Mouse (Mus musculus): ENCODE data around the gene Doc2a. TPM values are rescaled to one million over a fixed set of nuclear protein-coding genes. Genes with fewer than 3 reads are reported as not detected.

Gene Doc2a
- 1.6 and 2.3 TPM in 2 replicates for total RNA-seq (2012; rRNA removed)
- polyA plus RNA-seq (2012; ENCODE audit: insufficient read depth in 1 of 2, insufficient read length in 2 of 2, low read depth in 1 of 2, low replicate concordance in 2 of 2, missing spikeins in 1 of 2), result not detected

DNA sequence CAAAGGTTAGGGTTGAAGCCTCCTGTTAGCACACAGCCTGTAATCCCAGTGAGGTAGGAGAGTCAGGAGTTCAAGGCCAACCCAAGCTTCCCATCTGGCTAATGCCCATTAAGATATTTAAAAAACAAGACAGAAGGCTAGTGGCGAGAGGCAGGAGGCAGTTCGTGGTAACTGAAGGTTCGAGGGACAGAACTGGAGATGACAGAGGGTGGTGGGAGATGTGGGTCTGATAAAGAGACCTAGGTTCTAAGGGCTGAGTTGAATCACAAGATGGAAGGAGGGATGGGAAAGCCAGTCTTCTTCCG lies at the start of gene Doc2a:
Doc2a (plus strand) TSS at position 301 of the 305 bp plus-strand sequence.
- H3K79me2 ChIP-seq (ENCODE audit: control insufficient read depth, insufficient read depth, low read length, poor library complexity), result no peaks in the 10 kb centered on the region
- H3K36me3 ChIP-seq (ENCODE audit: control insufficient read depth in 1 of 2, insufficient read depth in 2 of 2, low read length in 2 of 2), result no peaks in the 10 kb centered on the region
- TF ChIP-seq SIN3A (IDR thresholded peaks at IDR 0.05; ENCODE audit: low read length), result no peak
- TF ChIP-seq MAX (IDR thresholded peaks at IDR 0.05; ENCODE audit: low read length), result no peak
- TF ChIP-seq POLR2AphosphoS5 (IDR thresholded peaks at IDR 0.05; ENCODE audit: borderline replicate concordance, low read depth, low read length), result no peak
- no peak for TF ChIP-seq CHD1 (IDR thresholded peaks at IDR 0.05; ENCODE audit: low read depth, low read length)
- TF ChIP-seq MEF2A (IDR thresholded peaks at IDR 0.05; ENCODE audit: extremely low read depth, insufficient replicate concordance, low read depth, low read length, poor library complexity, severe bottlenecking), result no peak
- no peak for TF ChIP-seq RCOR1 (IDR thresholded peaks at IDR 0.05; ENCODE audit: low read depth, low read length)
- no peak for TF ChIP-seq NELFE (IDR thresholded peaks at IDR 0.05; ENCODE audit: low read depth, low read length)
- no peak for TF ChIP-seq EP300 (IDR thresholded peaks at IDR 0.05; ENCODE audit: low read depth in 1 of 2, low read length in 2 of 2)
- TF ChIP-seq POLR2AphosphoS2 (IDR thresholded peaks at IDR 0.05; ENCODE audit: low read length), result no peak
- no peak for TF ChIP-seq ZNF384 (IDR thresholded peaks at IDR 0.05; ENCODE audit: low read depth, low read length)
- TF ChIP-seq MAZ (IDR thresholded peaks at IDR 0.05; ENCODE audit: low read depth, low read length), result no peak
- TF ChIP-seq TCF12 (IDR thresholded peaks at IDR 0.05; ENCODE audit: low read depth, low read length), result no peak
- no peak for TF ChIP-seq ZKSCAN1 (IDR thresholded peaks at IDR 0.05; ENCODE audit: low read depth, low read length)
- TF ChIP-seq ETS1 (IDR thresholded peaks at IDR 0.05; ENCODE audit: low read depth, low read length), result no peak
- TF ChIP-seq GABPA (IDR thresholded peaks at IDR 0.05; ENCODE audit: low read depth, low read length), result no peak
- no peak for TF ChIP-seq ZC3H11A (IDR thresholded peaks at IDR 0.05; ENCODE audit: low read depth, low read length)
- TF ChIP-seq NRF1 (IDR thresholded peaks at IDR 0.05; ENCODE audit: insufficient read depth, low read depth, low read length, poor library complexity, severe bottlenecking), result no peak
- no peak within 1 kb of the TSS for H3K4me3 ChIP-seq (ENCODE audit: control insufficient read depth in 1 of 2, insufficient read depth in 1 of 2, low read depth in 2 of 2, low read length in 2 of 2)
- H3K27me3 ChIP-seq (ENCODE audit: control insufficient read depth in 1 of 2, insufficient read depth in 2 of 2, low read length in 2 of 2), result peaks cover 5 to 6% of the 10 kb centered on the region in 2 experiments
- no peak within 1 kb of the TSS for H3K9ac ChIP-seq (ENCODE audit: control insufficient read depth, low read depth, low read length, poor library complexity, severe bottlenecking)
- H3K27ac ChIP-seq (ENCODE audit: control insufficient read depth, low read depth, low read length), result no peak within 1 kb of the TSS
- no peaks in the 10 kb centered on the region for H3K4me1 ChIP-seq (ENCODE audit: control insufficient read depth in 1 of 2, insufficient read depth in 2 of 2, low read length in 2 of 2)
- no peak for DNase-seq (ENCODE audit: low read depth, low spot score)
- H3K9me3 ChIP-seq (replicated peaks; ENCODE audit: insufficient read depth, low read length), result no peaks in the 10 kb centered on the region

- no peak for DNase-seq (ENCODE audit: low read depth, low spot score)
- peaks cover 17 to 38% of the 10 kb centered on the region in 2 experiments for H3K4me1 ChIP-seq (ENCODE audit: control insufficient read depth in 1 of 2, insufficient read depth in 2 of 2, low read length in 2 of 2)
- no peaks in the 10 kb centered on the region for H3K9me3 ChIP-seq (replicated peaks; ENCODE audit: insufficient read depth, low read length)
- H3K4me3 ChIP-seq (ENCODE audit: control insufficient read depth in 1 of 2, insufficient read depth in 1 of 2, low read depth in 2 of 2, low read length in 2 of 2), result peak overlapping the region; percentile 87 to 95
- H3K36me3 ChIP-seq (ENCODE audit: control insufficient read depth in 1 of 2, insufficient read depth in 2 of 2, low read length in 2 of 2), result peaks cover 13 to 46% of the 10 kb centered on the region in 2 experiments
- no peaks in the 10 kb centered on the region for H3K27me3 ChIP-seq (ENCODE audit: control insufficient read depth in 1 of 2, insufficient read depth in 2 of 2, low read length in 2 of 2)
- peaks cover 35% of the 10 kb centered on the region for H3K79me2 ChIP-seq (ENCODE audit: control insufficient read depth, insufficient read depth, low read length, poor library complexity)
- peak overlapping the region; percentile 94 for H3K27ac ChIP-seq (ENCODE audit: control insufficient read depth, low read depth, low read length)
- peak overlapping the region; percentile 96 for H3K9ac ChIP-seq (ENCODE audit: control insufficient read depth, low read depth, low read length, poor library complexity, severe bottlenecking)
- TF ChIP-seq JUND (IDR thresholded peaks at IDR 0.05; ENCODE audit: low read depth, low read length), result no peak
- peak; percentile 90; the same call in 1 of the 2 replicates for TF ChIP-seq MYC (IDR thresholded peaks at IDR 0.05; ENCODE audit: low read depth, low read length)
- no peak for TF ChIP-seq USF2 (IDR thresholded peaks at IDR 0.05; ENCODE audit: borderline replicate concordance in 1 of 2, insufficient read depth in 1 of 2, low read depth in 1 of 2, low read length in 2 of 2)
- TF ChIP-seq NELFE (IDR thresholded peaks at IDR 0.05; ENCODE audit: low read depth, low read length), result peak; percentile 23
- TF ChIP-seq MAFK (IDR thresholded peaks at IDR 0.05; ENCODE audit: borderline replicate concordance, low read depth, low read length), result no peak
- TF ChIP-seq ZC3H11A (IDR thresholded peaks at IDR 0.05; ENCODE audit: low read depth, low read length), result no peak
- TF ChIP-seq ZMIZ1 (IDR thresholded peaks at IDR 0.05; ENCODE audit: low read depth, low read length), result peak; percentile 61; the same call in 1 of the 2 replicates
- TF ChIP-seq ZKSCAN1 (IDR thresholded peaks at IDR 0.05; ENCODE audit: low read depth, low read length), result no peak
- TF ChIP-seq SMC3 (IDR thresholded peaks at IDR 0.05; ENCODE audit: low read depth, low read length), result no peak
- TF ChIP-seq CHD2 (IDR thresholded peaks at IDR 0.05; ENCODE audit: low read length), result no peak
- peak; percentile 70 for TF ChIP-seq GATA1 (IDR thresholded peaks at IDR 0.05; ENCODE audit: low read depth, low read length)
- peak; percentile 95 for TF ChIP-seq MXI1 (IDR thresholded peaks at IDR 0.05; ENCODE audit: low read depth, low read length)
- no peak for TF ChIP-seq UBTF (IDR thresholded peaks at IDR 0.05; ENCODE audit: borderline replicate concordance, insufficient read depth, low read depth, low read length)
- TF ChIP-seq USF1 (IDR thresholded peaks at IDR 0.05; ENCODE audit: low read depth, low read length), result peak; percentile 60; the same call in 1 of the 2 replicates
- peak; percentile 96 for TF ChIP-seq BHLHE40 (IDR thresholded peaks at IDR 0.05; ENCODE audit: borderline replicate concordance, low read depth, low read length)
These were observed 48.8 kb upstream of the Doc2a start for GRCm38 (mm10) chr7:126798127-126799049.

Data from MEL (cell line).